Mouse (Mus musculus) ES-E14 (cell line): ENCODE data around the gene Parm1. TPM values are rescaled to one million over a fixed set of nuclear protein-coding genes. Genes with fewer than 3 reads are reported as not detected.

ENCODE experiments used
- DNase-seq: peaks from one replicate; pipeline ENCODE4 v3.0.0-alpha.2; 2013; ENCODE audit warnings: low read depth, low spot score
- H3K27ac ChIP-seq: 2 replicates; pipeline ENCODE4 v1.5.1; 2012; ENCODE audit warnings: low read depth, mild to moderate bottlenecking, low read length, moderate library complexity, mixed read lengths; ENCODE audit not compliant: poor library complexity, insufficient read depth, severe bottlenecking
- H3K36me3 ChIP-seq: 2 replicates; pipeline ENCODE4 v1.6.1; 2012; ENCODE audit warnings: mild to moderate bottlenecking, low read length, moderate library complexity, mixed read lengths; ENCODE audit not compliant: control insufficient read depth, poor library complexity, insufficient read depth, severe bottlenecking
- H3K4me1 ChIP-seq, 2 experiments: fragments of 150-350 bp in 1 of 2; sonication (generic) in 1 of 2; 2 replicates each; pipeline ENCODE4 v1.6.1; 2012; ENCODE audit warnings: low read length in 2 of 2, mild to moderate bottlenecking in 1 of 2, mixed read lengths in 1 of 2; ENCODE audit not compliant: control insufficient read depth in 2 of 2, insufficient read depth in 2 of 2, poor library complexity in 1 of 2
- H3K4me3 ChIP-seq, 2 experiments: fragments of 150-350 bp in 1 of 2; sonication (generic) in 1 of 2; 2 replicates each; pipeline ENCODE4 v1.5.1; 2012; ENCODE audit warnings: low read length in 2 of 2, low read depth in 1 of 2, mild to moderate bottlenecking in 1 of 2, mixed read lengths in 1 of 2; ENCODE audit not compliant: insufficient read depth in 1 of 2, poor library complexity in 1 of 2, severe bottlenecking in 1 of 2
- H3K9ac ChIP-seq: 2 replicates; pipeline ENCODE4 v1.6.1; 2012; ENCODE audit warnings: low read depth, mild to moderate bottlenecking, low read length, mixed read lengths; ENCODE audit not compliant: poor library complexity, insufficient read depth, severe bottlenecking
- H3K9me3 ChIP-seq: fragments of 150-350 bp; sonication (generic); 2 replicates; pipeline ENCODE4 v1.6.1; 2012; ENCODE audit warnings: low read depth, mild to moderate bottlenecking, low read length; ENCODE audit not compliant: control insufficient read depth, insufficient read depth
- CHD2 ChIP-seq: IDR thresholded peaks from 2 replicates; pipeline ENCODE4 v1.6.1; 2014; ENCODE audit warnings: mild to moderate bottlenecking, low read depth, low read length, inconsistent platforms
- HCFC1 ChIP-seq: IDR thresholded peaks from 2 replicates; pipeline ENCODE4 v1.6.1; 2012; ENCODE audit warnings: low read length, inconsistent platforms, borderline replicate concordance; ENCODE audit not compliant: insufficient read depth
- MAFK ChIP-seq: IDR thresholded peaks from 2 replicates; pipeline ENCODE4 v1.6.1; 2014; ENCODE audit warnings: mild to moderate bottlenecking, low read depth, low read length, inconsistent platforms; ENCODE audit not compliant: insufficient read depth
- ZC3H11A ChIP-seq: IDR thresholded peaks from 2 replicates; pipeline ENCODE4 v1.6.1; 2012; ENCODE audit warnings: low read depth, mild to moderate bottlenecking, inconsistent platforms, low read length, borderline replicate concordance
- ZNF384 ChIP-seq: IDR thresholded peaks from 2 replicates; pipeline ENCODE4 v1.6.1; 2012; ENCODE audit warnings: low read depth, low read length, inconsistent platforms
- in situ Hi-C, 2 experiments: fragments of 600-800 bp; cut with MboI; formaldehyde crosslinking; loops; one replicate each; pipeline ENCODE4 v1.15.1; 2025; ENCODE audit warnings: low sequenced_read_pairs in 2 of 2, inconsistent platforms in 1 of 2; ENCODE audit not compliant: unreplicated experiment in 2 of 2
- total RNA-seq: library from RNA; depleted of rRNA; stranded (reverse); fragments of 300-350 nt; gene quantifications from 2 replicates; pipeline ENCODE4 v1.2.3, GENCODE M21; 2012; rRNA removed

The Parm1 gene
- total RNA-seq, 1 experiment, result 7.3 TPM

DNA sequence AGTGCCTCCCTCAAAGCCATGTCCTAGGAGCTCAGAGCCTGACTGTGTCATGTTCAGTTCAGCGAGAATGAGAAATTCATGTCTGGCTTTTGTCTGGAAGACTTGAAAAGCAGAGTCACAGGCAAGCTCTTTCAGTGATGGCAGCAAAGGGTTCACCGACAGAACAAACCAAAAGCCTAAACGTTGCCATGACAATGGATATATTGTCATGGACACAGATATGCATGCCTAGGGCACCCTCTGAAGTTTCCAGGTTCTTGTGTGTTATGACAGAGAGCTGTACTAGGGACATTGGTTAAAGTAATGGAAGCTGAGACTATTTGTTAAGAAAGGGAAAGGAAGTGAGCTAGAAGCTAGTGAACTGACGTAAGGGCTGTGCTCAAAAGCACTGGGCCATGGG, 149.7 kb downstream of the Parm1 start:
- Histone ChIP-seq H3K36me3 (no peaks in the 10 kb centered on the region), H3K4me3 (no peak overlapping the region), H3K9me3 (no peaks in the 10 kb centered on the region), H3K4me1 (no peaks in the 10 kb centered on the region), H3K27ac (no peak overlapping the region), H3K9ac (no peak overlapping the region)
- in situ Hi-C loops, result no loop called here
- TF ChIP-seq CHD2, result no peak
- TF ChIP-seq ZC3H11A, result no peak
- TF ChIP-seq MAFK, result no peak
- no peak for TF ChIP-seq HCFC1
- TF ChIP-seq ZNF384, result no peak
- no peak for DNase-seq

DNA sequence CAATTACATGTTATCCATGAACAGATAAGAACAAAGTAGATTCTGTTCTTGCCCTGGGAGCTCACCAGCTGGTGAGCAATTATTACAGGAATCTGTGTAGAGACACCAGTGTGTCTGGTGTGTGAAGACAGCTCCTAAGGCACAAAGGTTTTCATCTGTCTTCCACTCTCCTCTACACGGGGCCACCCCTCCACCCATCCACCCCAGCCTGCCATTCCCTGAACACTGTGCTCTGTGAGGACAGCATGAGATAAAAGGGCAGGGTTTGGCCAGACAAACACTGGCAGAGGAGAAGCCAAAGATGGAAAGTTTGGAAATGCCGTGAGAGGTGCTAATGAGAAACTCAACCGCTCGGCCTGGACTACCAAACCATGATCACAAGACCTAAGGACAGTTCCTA, 151.8 kb downstream of the Parm1 start:
- DNase-seq, result no peak
- no peak for TF ChIP-seq ZNF384
- no peak for TF ChIP-seq HCFC1
- no peak for TF ChIP-seq MAFK
- TF ChIP-seq ZC3H11A, result no peak
- TF ChIP-seq CHD2, result no peak
- no peak overlapping the region for H3K4me3 ChIP-seq
- no peaks in the 10 kb centered on the region for H3K36me3 ChIP-seq
- H3K4me1 ChIP-seq, result no peaks in the 10 kb centered on the region
- no peak overlapping the region for H3K9ac ChIP-seq
- no peaks in the 10 kb centered on the region for H3K9me3 ChIP-seq
- in situ Hi-C loops, result no loop called here
- H3K27ac ChIP-seq, result no peak overlapping the region

Other genes starting within 250 kb of the Parm1 start
- gene Btc, start 114.6 kb upstream of the Parm1 start, total RNA-seq, result 0.53 and 0.71 TPM in 2 replicates